Mouse (Mus musculus) lung, embryonic 14.5 days (tissue): ENCODE data around the gene 2310034G01Rik. TPM values are rescaled to one million over a fixed set of nuclear protein-coding genes. Genes with fewer than 3 reads are reported as not detected.

Source experiments
- ATAC-seq: fragments of 200-750 bp; cut with Nextera tagmentation; 2 replicates; pipeline ENCODE4 v1.8.0; 2017; ENCODE audit warnings: mild to moderate bottlenecking, moderate TSS enrichment, moderate library complexity; ENCODE audit not compliant: insufficient read depth
- DNase-seq: peaks from one replicate; pipeline ENCODE4 v3.0.0-alpha.2; 2015
- H3K27ac ChIP-seq: fragments of 300-500 bp; sonication (generic); 2 replicates; pipeline ENCODE4 v1.5.1; 2014; ENCODE audit warnings: low read depth, mild to moderate bottlenecking, moderate library complexity
- H3K27me3 ChIP-seq: fragments of 300-500 bp; sonication (generic); 2 replicates; pipeline ENCODE4 v1.6.1; 2014; ENCODE audit warnings: low read length, control low read depth; ENCODE audit not compliant: insufficient read depth
- H3K36me3 ChIP-seq: fragments of 300-500 bp; sonication (generic); 2 replicates; pipeline ENCODE4 v1.6.1; 2014; ENCODE audit warnings: control low read depth; ENCODE audit not compliant: insufficient read depth
- H3K4me1 ChIP-seq: fragments of 300-500 bp; sonication (generic); 2 replicates; pipeline ENCODE4 v1.6.1; 2014; ENCODE audit warnings: antibody characterized with exemption, control low read depth; ENCODE audit not compliant: insufficient read depth
- H3K4me2 ChIP-seq: fragments of 300-500 bp; sonication (generic); 2 replicates; pipeline ENCODE4 v1.6.1; 2014; ENCODE audit warnings: mild to moderate bottlenecking
- H3K4me3 ChIP-seq: fragments of 300-500 bp; sonication (generic); 2 replicates; pipeline ENCODE4 v1.5.1; 2014; ENCODE audit warnings: low read depth, low read length
- H3K9ac ChIP-seq: fragments of 300-500 bp; sonication (generic); 2 replicates; pipeline ENCODE4 v1.6.1; 2014
- H3K9me3 ChIP-seq: fragments of 300-500 bp; sonication (generic); 2 replicates; pipeline ENCODE4 v1.6.1; 2016; ENCODE audit warnings: low read depth, low read length, control low read depth
- CTCF ChIP-seq: IDR thresholded peaks from 2 replicates; pipeline ENCODE4 v1.5.1; 2016; ENCODE audit warnings: antibody characterized with exemption, low read depth
- WGBS: fragments of 180-500 bp; shearing (Covaris S2); extraction: QIAGEN DNeasy Blood & Tissue Kit; methylation state at CpG from one replicate; pipeline ENCODE4 v1.1.7; 2014; 5-methylcytosine and 5-hydroxymethylcytosine counted together
- polyA plus RNA-seq: library from polyadenylated mRNA; unstranded; fragments of >200 nt; fragmentation: Nextera tagmentation; extraction: Ambion mirVana; gene quantifications from 2 replicates; pipeline ENCODE4 v1.2.1, GENCODE M21; 2014

2310034G01Rik gene
- polyA plus RNA-seq, 1 experiment from 2014 or later, result 1.1 TPM

DNA sequence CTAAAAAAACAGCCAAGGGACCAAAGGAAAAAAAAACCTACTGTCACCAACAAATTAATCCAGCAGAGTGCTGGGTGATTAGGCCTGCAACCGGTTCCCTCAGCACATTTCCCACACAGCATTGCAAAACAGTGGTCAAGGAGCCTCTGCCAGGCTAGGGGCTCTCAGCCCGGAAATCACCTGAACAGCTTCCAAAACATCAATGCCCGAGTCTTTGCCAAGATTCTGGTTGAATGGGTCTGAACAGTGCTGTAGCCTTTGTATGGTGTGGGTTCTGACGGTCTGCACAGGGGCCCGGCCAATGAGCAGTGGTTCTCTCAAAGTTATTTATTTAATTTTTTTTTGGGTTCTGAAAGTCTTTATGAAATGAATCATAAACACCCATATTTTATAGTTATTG, 25.4 kb upstream of the 2310034G01Rik start:
- H3K36me3 ChIP-seq, result peaks cover 42% of the 10 kb centered on the region

GRCm38 (mm10) chr19:46374477-46375088, 24.5 kb upstream of the 2310034G01Rik start:
- Histone ChIP-seq H3K27me3 (no peaks in the 10 kb centered on the region), H3K4me1 (no peaks in the 10 kb centered on the region), H3K4me2 (no peak overlapping the region), H3K27ac (0 out of 2 replicates have a peak overlapping the region, but pooled peaks have one; percentile 33), H3K36me3 (peaks cover 33% of the 10 kb centered on the region), H3K9me3 (no peaks in the 10 kb centered on the region), H3K4me3 (no peak overlapping the region), H3K9ac (no peak overlapping the region)
- peak; percentile 19 for DNase-seq
- WGBS, result 47% methylated on average over 21 of the region's 21 CpGs
- ATAC-seq, result no peak; the same call in 1 of the 2 replicates
- TF ChIP-seq CTCF, result no peak

More for the DNA sequence above, 25.4 kb upstream of the 2310034G01Rik start:
- no peak for TF ChIP-seq CTCF
- no peaks in the 10 kb centered on the region for H3K4me1 ChIP-seq
- H3K4me2 ChIP-seq, result no peak overlapping the region
- no peaks in the 10 kb centered on the region for H3K9me3 ChIP-seq
- no peak overlapping the region for H3K9ac ChIP-seq
- 57% methylated on average over 5 of the region's 5 CpGs for WGBS
- no peaks in the 10 kb centered on the region for H3K27me3 ChIP-seq
- no peak overlapping the region for H3K4me3 ChIP-seq
- DNase-seq (peak; percentile 12), ATAC-seq (no peak)
- no peak overlapping the region for H3K27ac ChIP-seq

DNA sequence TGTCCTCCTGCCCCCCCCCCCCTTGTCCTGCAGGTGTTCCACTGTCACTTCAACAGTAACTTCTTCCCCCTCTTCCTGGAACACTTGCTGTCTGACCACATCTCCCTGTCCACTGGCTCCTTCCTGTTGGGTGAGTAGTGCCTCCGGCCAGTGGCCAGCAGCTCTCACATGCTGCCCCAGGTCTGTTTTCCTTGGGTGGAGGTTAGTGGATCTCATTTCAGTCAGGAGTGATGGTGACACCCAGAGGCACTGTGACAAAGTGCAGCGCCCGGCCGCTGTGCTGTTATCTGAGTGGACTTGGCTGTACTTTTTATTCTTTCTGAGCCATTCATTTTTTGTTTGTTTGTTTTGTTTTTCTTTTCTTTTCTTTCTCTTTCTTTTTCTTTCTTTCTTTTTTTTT, 19.1 kb upstream of the 2310034G01Rik start:
- Histone ChIP-seq H3K27me3 (no peaks in the 10 kb centered on the region), H3K9ac (no peak overlapping the region), H3K4me3 (no peak overlapping the region), H3K9me3 (no peaks in the 10 kb centered on the region), H3K4me1 (no peaks in the 10 kb centered on the region), H3K36me3 (no peaks in the 10 kb centered on the region), H3K4me2 (no peak overlapping the region), H3K27ac (no peak overlapping the region)
- 24% methylated on average over 4 of the region's 4 CpGs for WGBS
- ATAC-seq, result no peak
- peak; percentile 65 for TF ChIP-seq CTCF
- peak; percentile 74 for DNase-seq

DNA sequence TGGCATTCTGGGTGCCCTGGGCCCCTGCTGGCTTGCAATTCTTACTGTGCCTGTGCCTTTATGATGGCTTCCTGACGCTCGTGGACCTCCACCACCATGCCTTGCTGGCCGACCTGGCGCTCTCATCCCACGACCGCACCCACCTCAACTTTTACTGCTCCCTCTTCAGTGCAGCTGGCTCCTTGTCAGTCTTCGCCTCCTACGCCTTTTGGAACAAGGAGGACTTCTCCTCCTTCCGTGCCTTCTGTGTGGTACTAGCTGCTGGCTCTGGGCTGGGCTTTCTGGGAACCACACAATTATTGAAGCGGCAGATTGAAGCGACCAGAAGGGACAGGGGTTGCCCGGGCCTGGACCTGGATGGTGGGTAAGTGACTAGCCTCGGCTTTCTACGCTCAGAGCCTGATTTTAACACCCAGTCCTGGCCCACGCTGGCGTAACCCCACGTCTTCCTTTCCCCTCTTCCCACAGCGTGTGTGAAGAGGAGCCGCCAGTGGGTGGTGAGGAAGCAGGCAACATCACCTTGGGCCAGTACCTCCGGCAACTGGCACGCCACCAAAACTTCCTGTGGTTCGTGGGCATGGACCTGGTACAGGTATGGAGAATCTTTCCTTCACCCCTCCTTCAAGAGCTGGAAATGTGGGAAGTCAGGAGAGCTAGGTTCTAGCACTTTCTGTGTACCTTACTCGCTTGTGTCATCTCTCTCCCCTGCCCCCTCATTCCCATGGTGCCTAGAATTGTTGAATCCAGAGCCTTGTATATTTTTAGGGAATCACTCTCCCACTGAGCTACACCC, 17.9 kb upstream of the 2310034G01Rik start:
- Histone ChIP-seq H3K4me1 (no peaks in the 10 kb centered on the region), H3K4me3 (no peak overlapping the region), H3K9me3 (no peaks in the 10 kb centered on the region), H3K27ac (no peak overlapping the region), H3K36me3 (no peaks in the 10 kb centered on the region), H3K27me3 (no peaks in the 10 kb centered on the region), H3K4me2 (no peak overlapping the region), H3K9ac (no peak overlapping the region)
- no peak for TF ChIP-seq CTCF
- no peak for DNase-seq
- 83% methylated on average over 23 of the region's 23 CpGs for WGBS
- ATAC-seq, result no peak

- Histone ChIP-seq H3K9ac (no peak overlapping the region), H3K27ac (no peak overlapping the region), H3K27me3 (no peaks in the 10 kb centered on the region; the same call in 1 of the 2 replicates), H3K9me3 (no peaks in the 10 kb centered on the region), H3K4me3 (no peak overlapping the region), H3K4me1 (no peaks in the 10 kb centered on the region), H3K36me3 (no peaks in the 10 kb centered on the region), H3K4me2 (no peak overlapping the region)
- TF ChIP-seq CTCF, result no peak
- WGBS, result 79% methylated on average over 11 of the region's 11 CpGs
- DNase-seq, result no peak
- ATAC-seq, result no peak
These were observed 13.3 kb upstream of the 2310034G01Rik start for GRCm38 (mm10) chr19:46363294-46364009.

- Histone ChIP-seq H3K9ac (no peak overlapping the region), H3K27ac (no peak overlapping the region), H3K4me3 (no peak overlapping the region), H3K9me3 (no peaks in the 10 kb centered on the region), H3K4me1 (no peaks in the 10 kb centered on the region), H3K36me3 (no peaks in the 10 kb centered on the region), H3K27me3 (peaks cover 7% of the 10 kb centered on the region), H3K4me2 (no peak overlapping the region)
- DNase-seq (no peak), ATAC-seq (no peak)
- WGBS, result 77% methylated on average over 8 of the region's 8 CpGs
- no peak for TF ChIP-seq CTCF
These were observed 12.0 kb upstream of the 2310034G01Rik start for GRCm38 (mm10) chr19:46362104-46362503.

GRCm38 (mm10) chr19:46358381-46358780, 8.3 kb upstream of the 2310034G01Rik start:
- peak overlapping the region; percentile 82 for H3K4me2 ChIP-seq

More at GRCm38 (mm10) chr19:46358381-46358780, 8.3 kb upstream of the 2310034G01Rik start:
- H3K4me1 ChIP-seq, result no peaks in the 10 kb centered on the region
- no peak overlapping the region for H3K4me3 ChIP-seq
- DNase-seq (no peak), ATAC-seq (no peak)
- peaks cover 14% of the 10 kb centered on the region for H3K27me3 ChIP-seq
- H3K9me3 ChIP-seq, result no peaks in the 10 kb centered on the region
- whole genome bisulfite sequencing, result 50% methylated on average over 4 of the region's 4 CpGs
- no peak overlapping the region for H3K9ac ChIP-seq
- H3K36me3 ChIP-seq, result no peaks in the 10 kb centered on the region
- peak overlapping the region; percentile 48; the same call in 1 of the 2 replicates for H3K27ac ChIP-seq
- no peak for TF ChIP-seq CTCF
